Mouse (Mus musculus) splenic B cell, adult 2 months (primary cell): ENCODE data around the gene Focad.

ENCODE experiments used
- DNase-seq: peaks from one replicate; pipeline ENCODE4 v3.0.0-alpha.2; 2011; ENCODE audit warnings: low read depth, low spot score
- H3K27me3 ChIP-seq: 2 replicates; pipeline ENCODE4 v1.6.1; 2012; ENCODE audit warnings: mild to moderate bottlenecking, low read length, moderate library complexity, mixed read lengths; ENCODE audit not compliant: control insufficient read depth, poor library complexity, insufficient read depth, severe bottlenecking
- H3K36me3 ChIP-seq: 2 replicates; pipeline ENCODE4 v1.6.1; 2012; ENCODE audit warnings: mild to moderate bottlenecking, low read length, moderate library complexity, mixed read lengths; ENCODE audit not compliant: control insufficient read depth, poor library complexity, insufficient read depth, severe bottlenecking

Focad gene

DNA sequence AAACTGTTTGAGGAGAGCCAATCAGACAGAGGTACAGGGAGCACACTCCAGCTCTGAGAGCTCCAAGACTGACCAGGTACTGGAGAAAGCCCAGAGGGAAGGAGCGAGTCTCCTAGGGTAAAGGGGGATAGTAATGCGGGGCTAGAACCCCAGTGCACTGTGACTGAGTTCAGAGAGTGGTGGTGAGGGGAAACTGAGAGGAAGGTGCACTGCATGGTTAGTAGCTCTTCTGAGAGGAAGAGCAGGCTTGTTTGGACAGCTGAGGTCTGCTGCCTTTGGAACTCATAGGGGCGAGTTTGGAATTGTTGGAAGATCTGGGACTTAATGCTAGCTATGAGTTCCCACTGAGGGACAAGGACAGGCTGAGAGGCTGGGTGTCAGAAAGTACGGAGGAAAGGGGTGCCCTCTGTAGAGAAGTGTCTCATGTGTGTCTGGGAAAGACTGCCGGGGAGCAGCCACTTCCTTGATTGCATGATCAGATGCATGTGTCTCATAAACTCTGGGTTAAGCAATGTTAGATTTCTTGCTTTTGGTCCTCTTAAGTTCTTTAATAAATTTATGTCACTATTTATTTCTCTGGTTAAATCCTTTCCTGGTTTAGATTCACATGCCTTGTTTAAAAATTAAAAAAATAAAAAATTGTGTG, 24.4 kb downstream of the Focad start:
- DNase-seq: no peak
- Histone ChIP-seq H3K27me3 (no peaks in the 10 kb centered on the region), H3K36me3 (no peaks in the 10 kb centered on the region)

DNA sequence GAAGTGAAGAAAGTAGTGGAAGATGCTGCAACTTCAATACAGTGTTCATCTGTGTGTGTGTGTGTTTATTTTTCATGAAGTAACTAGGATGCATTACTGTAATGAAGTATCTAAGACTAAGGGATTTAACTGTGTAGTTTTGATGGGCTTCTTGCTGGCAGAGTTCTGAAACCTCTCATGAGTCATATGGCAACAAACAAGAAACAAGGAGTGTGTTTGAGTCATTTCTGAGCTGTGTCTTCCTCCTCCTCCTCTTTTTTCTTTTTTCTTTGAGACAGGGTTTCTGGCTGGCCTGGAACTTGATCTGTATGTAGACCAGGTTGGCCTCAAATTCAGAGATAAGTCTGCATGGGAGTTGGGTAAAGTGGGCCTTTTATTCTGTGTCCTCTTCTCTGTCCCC, 25.7 kb downstream of the Focad start:
- no peak for DNase-seq
- Histone ChIP-seq H3K36me3 (no peaks in the 10 kb centered on the region), H3K27me3 (no peaks in the 10 kb centered on the region)

DNA sequence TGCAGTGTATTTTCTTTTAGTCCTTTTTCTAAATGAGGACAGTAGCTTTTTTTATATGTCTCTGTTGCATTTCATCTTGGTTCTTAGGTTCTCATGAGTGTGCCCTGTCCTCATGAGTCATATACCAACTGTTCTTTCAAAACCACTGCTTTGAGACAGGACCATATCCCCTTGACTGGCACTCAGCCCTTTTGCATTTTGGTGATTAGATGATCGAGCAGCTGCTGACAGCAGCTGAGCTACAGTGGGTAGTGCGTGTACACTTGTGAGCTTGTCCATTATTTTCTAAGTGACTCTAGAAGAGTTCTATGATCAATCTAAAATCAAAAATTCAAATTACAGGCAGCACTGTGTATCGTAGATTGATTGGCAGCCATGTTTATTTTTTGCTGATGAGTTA, 28.0 kb downstream of the Focad start:
- no peak for DNase-seq
- no peaks in the 10 kb centered on the region for H3K27me3 ChIP-seq
- no peaks in the 10 kb centered on the region for H3K36me3 ChIP-seq

DNA sequence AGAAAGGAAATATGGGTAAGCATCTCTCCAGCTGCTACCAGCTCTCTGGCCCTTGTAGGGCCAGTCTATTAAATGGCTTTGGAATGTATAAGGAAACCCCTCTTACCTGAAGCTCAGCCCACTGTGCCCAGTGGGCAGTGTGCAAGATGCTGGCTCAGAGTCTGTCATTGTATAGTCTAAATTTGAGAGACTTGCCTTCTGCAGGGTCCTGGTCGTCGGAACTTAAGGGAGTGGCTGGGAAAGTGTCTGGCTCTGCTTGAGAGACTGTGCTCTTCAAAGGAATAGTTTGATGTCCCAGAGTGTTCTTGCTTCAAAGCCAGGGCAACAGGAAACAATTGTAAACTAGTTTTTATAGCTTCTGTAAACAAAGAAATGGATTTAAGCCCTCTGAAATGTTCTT, 41.5 kb downstream of the Focad start:
- DNase-seq: no peak
- no peaks in the 10 kb centered on the region for H3K36me3 ChIP-seq
- no peaks in the 10 kb centered on the region for H3K27me3 ChIP-seq

DNA sequence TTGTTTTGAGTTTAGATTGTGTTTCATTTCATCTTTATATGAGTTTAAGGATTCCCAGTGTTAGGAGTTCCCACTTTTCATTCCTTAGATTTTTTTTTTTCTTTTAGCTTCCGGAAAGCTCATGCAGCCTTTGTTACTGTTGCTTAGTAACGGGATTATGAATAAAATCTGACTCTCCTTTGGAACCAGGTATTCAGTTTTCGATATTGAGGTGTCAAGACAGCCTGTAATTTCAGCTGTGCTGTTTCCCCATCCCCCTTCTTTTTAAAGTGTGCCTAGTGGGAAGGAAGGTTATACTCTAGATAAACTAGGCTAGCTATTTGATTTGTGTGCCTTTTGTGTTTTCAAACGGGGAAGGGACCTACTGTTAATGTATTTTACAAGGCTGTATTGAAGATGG, 42.1 kb downstream of the Focad start:
- Histone ChIP-seq H3K27me3 (no peaks in the 10 kb centered on the region), H3K36me3 (no peaks in the 10 kb centered on the region)
- DNase-seq: no peak

DNA sequence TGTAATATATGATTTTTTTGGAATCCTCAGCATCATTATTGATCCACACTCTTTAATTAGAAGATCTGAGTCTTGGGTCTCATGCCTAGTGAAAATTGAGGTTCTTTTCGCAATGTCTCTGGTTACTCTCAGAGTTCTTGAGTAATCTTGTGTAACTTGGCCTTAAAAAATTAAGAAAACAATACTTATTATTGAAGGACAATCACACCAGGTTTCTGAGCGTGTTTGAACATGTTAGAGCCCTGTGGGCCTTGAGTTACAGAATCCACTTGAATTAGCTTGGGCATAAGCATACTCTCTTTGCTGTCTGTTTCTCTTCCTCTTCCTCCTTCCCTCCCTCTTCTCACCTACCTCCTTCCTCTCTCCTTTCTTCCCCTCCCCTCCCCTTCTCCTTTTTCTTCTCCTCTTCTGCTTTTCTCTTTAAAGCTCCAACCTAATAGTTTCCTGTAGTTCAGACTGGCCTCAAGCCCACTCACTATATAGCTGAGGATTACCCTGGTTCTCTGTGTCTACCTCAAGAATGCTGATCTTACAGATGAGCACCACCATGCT, 44.0 kb downstream of the Focad start:
- no peaks in the 10 kb centered on the region for H3K27me3 ChIP-seq
- no peaks in the 10 kb centered on the region for H3K36me3 ChIP-seq
- DNase-seq: no peak

DNA sequence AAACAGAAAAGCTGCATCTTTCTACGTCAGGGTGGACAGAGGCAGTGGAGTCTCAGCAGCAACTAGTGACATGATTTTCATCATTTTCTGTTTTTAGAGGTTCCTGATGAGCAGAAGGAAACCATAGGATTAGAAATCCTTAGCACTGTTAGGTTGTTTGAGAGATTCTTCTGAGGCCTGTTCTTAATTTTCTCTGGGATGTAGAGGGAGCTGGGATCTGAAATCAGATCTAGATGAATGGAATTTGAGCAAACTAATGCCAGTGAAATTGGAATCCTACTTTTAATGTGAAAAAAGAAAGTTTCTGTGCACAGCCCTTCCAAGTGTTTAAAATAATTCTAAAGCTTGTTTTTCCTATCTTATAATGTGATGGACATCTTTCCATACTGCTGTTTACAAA, 55.0 kb downstream of the Focad start:
- Histone ChIP-seq H3K36me3 (no peaks in the 10 kb centered on the region), H3K27me3 (no peaks in the 10 kb centered on the region)
- no peak for DNase-seq

DNA sequence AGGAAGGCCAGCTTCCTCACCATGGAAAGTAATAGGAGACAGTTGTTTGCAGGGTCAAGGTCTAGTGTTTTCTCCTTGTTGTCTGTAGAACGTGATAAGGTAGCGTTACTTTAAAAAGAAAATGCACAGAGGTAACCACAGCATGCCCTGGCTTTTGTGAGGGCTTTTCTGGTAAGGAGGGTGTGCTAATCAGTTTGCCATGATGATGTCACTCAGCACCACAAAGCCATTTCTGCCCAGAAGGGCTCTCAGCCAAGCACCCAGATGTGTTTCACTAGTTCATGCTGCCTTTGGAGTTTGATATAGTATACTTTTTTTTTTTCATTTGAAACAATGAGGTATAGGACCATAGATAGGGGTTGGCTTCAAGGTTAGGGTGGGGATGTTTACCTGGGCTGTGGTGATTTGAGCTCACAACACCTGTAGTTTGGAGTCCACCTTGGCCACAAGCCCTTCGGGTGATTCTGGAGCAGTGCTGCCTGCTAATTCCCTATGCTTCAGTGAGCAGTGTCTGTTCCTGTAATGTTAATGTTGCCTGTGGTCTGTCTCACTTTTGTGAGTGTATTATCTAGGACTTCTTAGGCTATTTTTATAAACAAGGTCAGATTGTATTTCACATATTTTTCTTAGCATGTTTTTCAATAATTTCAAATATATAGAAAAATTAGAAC, 61.2 kb downstream of the Focad start:
- Histone ChIP-seq H3K27me3 (no peaks in the 10 kb centered on the region), H3K36me3 (no peaks in the 10 kb centered on the region)
- no peak for DNase-seq

DNA sequence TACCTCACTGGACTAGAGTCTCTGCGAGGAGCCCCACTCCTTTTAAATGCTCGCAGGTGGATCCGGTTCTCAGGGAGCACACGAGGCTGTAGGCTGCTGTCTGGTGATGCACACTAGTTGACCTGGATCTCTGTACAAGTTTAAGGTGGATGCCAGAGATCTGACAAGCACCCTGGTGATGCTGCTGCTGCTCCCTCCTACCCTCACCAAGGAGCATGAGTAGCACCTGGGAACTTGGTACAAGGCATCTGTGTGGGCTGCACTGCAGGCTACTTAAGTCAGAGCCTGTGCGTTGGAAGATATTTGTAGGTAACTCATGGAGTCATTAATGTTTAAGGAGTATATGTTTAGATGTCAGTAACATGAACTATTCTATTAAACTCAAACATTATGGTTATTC, 62.5 kb downstream of the Focad start:
- H3K36me3 ChIP-seq: no peaks in the 10 kb centered on the region
- no peak for DNase-seq
- no peaks in the 10 kb centered on the region for H3K27me3 ChIP-seq

DNA sequence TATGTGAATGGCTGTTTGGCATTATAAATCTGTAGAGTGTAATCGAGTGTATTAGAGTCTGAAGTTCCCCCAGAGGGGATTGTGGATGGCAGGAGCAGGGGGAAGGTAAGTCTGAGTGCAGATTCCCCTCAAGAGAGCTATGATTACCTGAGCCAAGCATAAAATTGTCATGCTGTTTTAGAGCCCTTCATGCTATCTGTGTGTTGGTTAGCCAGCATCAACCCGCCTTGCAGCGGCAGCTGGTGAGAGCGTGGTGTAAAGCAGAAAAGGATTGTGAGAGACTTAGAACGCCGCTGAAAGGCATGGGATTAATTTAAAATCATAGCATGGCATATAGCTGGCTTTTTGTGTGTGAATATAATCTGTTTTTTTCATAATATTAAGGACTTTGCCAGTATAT, 63.2 kb downstream of the Focad start:
- no peaks in the 10 kb centered on the region for H3K27me3 ChIP-seq
- DNase-seq: no peak
- H3K36me3 ChIP-seq: no peaks in the 10 kb centered on the region

DNA sequence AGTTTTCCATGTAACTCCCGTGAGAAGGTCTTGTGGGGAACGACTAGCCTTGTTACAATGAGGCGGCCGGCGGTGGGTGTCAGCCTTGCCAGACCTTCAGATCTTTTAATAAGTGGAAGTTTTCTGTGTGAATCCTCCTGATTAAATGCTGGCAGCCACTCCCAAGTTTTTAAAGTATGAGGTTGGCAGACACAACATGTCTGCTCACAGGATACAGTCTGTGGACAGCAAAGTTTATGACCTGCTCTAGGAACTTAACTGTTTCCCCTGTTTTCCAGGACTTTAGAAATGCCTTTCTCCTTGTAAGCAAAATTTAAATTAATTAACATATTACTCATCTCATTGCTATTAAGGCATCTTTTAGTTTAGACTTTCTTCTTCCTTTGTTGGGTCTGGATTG, 64.8 kb downstream of the Focad start:
- Histone ChIP-seq H3K36me3 (no peaks in the 10 kb centered on the region), H3K27me3 (no peaks in the 10 kb centered on the region)
- DNase-seq: no peak

DNA sequence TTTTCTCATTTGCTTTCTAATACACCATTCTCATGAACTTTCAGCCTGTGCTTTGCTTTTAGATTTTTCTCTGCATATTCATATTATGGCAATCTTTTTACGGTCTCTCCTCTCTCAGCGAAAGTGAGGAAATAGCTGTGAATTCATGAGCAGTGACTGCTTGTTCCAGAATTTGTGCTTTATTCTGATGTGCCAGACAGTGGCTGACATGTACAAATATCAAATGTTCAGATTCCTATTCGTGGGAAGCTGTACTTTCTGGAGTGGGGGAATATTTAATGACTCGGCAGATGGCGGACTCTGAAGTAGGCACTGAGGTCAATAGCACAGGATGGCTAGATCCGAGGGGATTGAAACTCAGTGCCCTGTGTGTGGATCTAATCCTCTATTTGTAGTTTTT, 65.3 kb downstream of the Focad start:
- DNase-seq: no peak

DNA sequence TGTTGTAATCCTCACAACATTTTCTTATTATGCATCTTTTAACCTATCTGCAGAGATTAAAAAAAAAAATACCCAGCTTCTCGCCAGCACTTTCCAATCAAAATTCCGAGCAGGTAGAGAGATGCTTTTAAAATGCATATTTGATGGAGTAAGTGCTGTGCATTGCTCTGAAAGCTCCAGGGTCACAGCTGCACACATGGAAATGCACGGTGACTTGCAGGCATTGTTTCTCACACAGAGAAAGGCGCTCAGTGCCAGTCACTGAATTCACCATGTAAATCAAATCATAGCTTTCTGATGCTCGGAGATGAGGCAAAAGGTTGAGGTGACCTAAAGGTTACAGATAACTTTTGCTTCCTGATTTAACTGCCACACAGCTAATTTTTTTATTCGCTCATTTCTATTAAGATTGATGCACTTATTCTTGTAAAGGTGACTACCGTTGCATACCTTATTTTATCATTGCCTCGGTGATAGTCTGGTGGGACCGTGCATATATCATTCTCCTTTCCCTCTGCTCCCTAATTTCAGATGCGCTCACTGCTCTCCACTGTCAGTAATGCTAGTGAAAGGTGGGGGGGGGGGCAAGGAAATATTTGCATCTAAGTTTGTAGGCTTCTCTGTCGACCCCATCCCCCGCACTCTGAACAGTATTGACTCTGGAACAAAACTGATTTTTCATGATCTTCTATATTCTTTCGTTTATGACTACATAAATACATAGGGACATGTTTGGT, 69.2 kb downstream of the Focad start:
- no peaks in the 10 kb centered on the region for H3K27me3 ChIP-seq
- no peaks in the 10 kb centered on the region for H3K36me3 ChIP-seq
- no peak for DNase-seq

More for the DNA sequence above, 65.3 kb downstream of the Focad start:
- no peaks in the 10 kb centered on the region for H3K36me3 ChIP-seq
- H3K27me3 ChIP-seq: no peaks in the 10 kb centered on the region

DNA sequence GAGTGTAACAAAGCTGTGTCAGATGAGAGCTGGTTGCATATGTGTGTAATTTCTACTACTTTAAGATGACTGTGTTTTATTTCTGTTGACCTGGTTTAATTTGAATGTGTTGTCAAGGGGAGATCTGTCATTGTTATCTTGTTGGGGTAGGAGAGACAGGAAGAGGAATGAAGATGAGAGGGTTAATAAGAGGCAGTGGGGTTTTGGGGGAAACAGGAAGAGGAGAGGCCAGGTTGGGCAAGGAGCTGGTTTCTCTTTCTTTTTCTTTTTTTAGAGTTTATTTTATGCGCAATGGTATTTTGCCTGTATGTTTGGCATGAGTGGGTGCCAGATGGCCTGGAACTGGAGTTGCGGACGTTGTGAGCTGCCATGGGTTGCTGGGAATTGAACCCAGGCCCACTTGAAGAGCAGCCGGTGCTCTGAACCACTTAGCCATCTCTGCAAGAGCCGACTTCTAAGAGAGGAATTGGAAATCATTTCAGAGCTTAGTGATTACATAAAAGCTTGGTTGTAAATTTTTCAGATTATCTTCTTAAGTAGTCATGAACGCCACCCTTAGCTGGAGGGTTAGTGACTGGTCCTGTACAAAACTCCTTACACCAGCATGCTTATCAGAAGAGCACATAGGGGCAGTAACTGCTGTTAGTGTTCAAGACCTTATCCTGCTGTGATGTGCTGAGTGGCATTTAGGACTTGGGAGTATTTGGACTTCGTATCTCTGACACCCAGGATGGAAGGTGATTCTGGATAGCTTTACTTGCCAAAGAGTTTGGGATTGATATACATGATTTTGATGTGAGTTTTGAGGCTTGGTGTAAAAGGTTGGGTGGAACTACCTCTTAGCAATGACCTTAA, 72.8 kb downstream of the Focad start:
- Histone ChIP-seq H3K27me3 (no peaks in the 10 kb centered on the region), H3K36me3 (no peaks in the 10 kb centered on the region)
- DNase-seq: peak; percentile 6
